Mouse (Mus musculus): ENCODE measurements at regions not wholly inside any gene's neighbourhood (a gene's known extent, or its start where the extent isn't known, plus 50 kb on each side); places are given as distances from the start of the nearest gene placed in this dataset.

DNA sequence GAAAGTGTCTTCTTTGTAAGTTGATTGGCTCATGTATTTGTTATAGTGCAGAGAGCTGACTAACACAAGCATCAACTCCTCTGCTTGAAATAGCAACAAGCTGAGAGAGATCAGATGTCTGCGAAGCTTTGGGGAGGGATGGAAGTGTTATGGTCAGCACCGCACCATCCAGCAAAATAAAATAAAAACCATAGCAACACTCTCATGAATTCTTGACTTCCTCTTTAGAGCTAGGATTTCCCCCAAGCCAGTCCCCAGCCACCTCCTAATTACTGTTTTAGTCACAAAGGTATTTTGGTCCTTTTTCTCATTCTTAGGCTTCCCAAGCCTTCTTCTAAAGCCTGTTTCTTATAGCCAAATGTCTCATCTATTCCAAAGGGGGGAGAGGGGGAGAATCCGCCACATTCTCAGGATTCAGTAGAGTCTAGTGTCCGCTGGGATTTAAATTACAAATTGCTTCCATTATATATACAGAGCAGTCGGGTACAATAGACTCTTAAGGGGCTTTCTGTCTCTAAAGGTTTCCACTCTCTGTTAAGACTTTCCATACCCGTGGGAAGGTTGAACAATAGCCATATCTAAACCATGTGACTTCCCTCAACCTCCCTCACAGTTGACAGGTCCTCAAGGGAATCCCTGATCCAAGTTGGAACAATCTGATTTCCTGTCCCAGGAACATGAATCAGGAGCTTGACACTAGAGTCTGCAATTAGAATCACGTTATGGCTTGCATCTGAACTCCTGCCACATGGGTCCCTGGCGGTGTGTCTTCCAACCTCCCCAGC is 386.7 kb downstream of the Rapgef2 start:
- Histone ChIP-seq H3K4me3 (ENCODE audit: low read depth, low read length) (no peak overlapping the region), H3K27ac (replicated peaks; ENCODE audit: low read depth, low read length) (no peak overlapping the region), H3K9ac (ENCODE audit: low read length) (no peak overlapping the region), H3K36me3 (ENCODE audit: control insufficient read depth, insufficient read depth, low read length) (no peaks in the 10 kb centered on the region), H3K4me1 (ENCODE audit: control insufficient read depth, insufficient read depth, low read length) (no peaks in the 10 kb centered on the region), H3K27me3 (ENCODE audit: control insufficient read depth, insufficient read depth, low read length) (no peaks in the 10 kb centered on the region), H3K9me3 (ENCODE audit: control insufficient read depth, low read length) (no peaks in the 10 kb centered on the region), H3K4me2 (ENCODE audit: low read depth, severe bottlenecking) (no peak overlapping the region)
- 84% methylated on average over 8 of the region's 8 CpGs for WGBS
- ATAC-seq (ENCODE audit: insufficient number of reproducible peaks, low FRiP score, low TSS enrichment, low read depth): no peak
- DNase-seq (ENCODE audit: low spot score): no peak

DNA sequence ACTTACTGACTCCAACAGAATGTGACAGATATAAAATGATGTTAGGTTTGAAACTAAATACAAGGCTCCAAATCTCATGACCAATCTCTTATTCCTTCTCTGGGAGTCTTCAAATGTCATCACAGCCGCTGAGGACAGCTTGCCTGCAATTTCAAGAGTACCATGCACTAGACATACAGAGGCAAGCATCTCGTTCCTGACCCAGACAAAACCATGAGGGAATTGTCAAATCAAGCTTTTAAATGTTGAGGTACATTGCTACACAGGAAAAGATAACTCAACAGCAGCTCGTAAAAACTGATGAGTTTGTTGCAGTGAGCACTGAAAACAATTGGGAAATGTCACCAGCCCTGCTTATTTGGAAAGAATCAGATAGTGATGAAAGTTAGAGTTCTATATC is 397.0 kb downstream of the Rapgef2 start:
- ATAC-seq (ENCODE audit: insufficient number of reproducible peaks, low FRiP score, low TSS enrichment, low read depth) (no peak), DNase-seq (ENCODE audit: low spot score) (no peak)
- Histone ChIP-seq H3K36me3 (ENCODE audit: control insufficient read depth, insufficient read depth, low read length) (no peaks in the 10 kb centered on the region), H3K4me3 (ENCODE audit: low read depth, low read length) (no peak overlapping the region), H3K9ac (ENCODE audit: low read length) (no peak overlapping the region), H3K9me3 (ENCODE audit: control insufficient read depth, low read length) (no peaks in the 10 kb centered on the region), H3K27me3 (ENCODE audit: control insufficient read depth, insufficient read depth, low read length) (no peaks in the 10 kb centered on the region), H3K27ac (replicated peaks; ENCODE audit: low read depth, low read length) (no peak overlapping the region), H3K4me1 (ENCODE audit: control insufficient read depth, insufficient read depth, low read length) (no peaks in the 10 kb centered on the region), H3K4me2 (ENCODE audit: low read depth, severe bottlenecking) (no peak overlapping the region)
- 68% methylated on average over 3 of the region's 3 CpGs for WGBS

DNA sequence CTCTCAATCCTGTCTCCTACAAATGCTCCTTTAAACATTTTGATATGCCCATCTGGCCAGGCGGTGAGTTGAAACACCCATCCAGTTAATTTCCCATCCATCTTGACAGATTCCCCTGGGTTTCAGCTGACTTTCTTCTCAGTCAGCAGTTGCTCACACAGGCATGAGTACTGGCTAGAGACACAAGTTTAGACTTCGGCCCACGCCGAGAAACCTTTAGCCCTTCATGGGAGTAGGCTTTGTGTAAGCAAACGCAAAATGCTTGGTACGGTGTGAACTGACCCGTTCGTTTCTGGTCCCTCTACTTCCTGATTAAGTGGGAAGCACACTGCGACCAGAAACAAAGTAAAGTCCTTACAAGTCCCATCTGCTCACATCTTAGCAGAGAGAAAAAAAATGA is 401.6 kb downstream of the Rapgef2 start:
- 85% methylated on average over 9 of the region's 9 CpGs for WGBS
- H3K4me3 ChIP-seq (ENCODE audit: low read depth, low read length): no peak overlapping the region
- ATAC-seq (ENCODE audit: insufficient number of reproducible peaks, low FRiP score, low TSS enrichment, low read depth) (no peak), DNase-seq (ENCODE audit: low spot score) (no peak)
- H3K4me2 ChIP-seq (ENCODE audit: low read depth, severe bottlenecking): no peak overlapping the region
- H3K27ac ChIP-seq (replicated peaks; ENCODE audit: low read depth, low read length): no peak overlapping the region
- no peaks in the 10 kb centered on the region for H3K9me3 ChIP-seq (ENCODE audit: control insufficient read depth, low read length)
- H3K36me3 ChIP-seq (ENCODE audit: control insufficient read depth, insufficient read depth, low read length): no peaks in the 10 kb centered on the region
- no peak overlapping the region for H3K9ac ChIP-seq (ENCODE audit: low read length)
- no peaks in the 10 kb centered on the region for H3K4me1 ChIP-seq (ENCODE audit: control insufficient read depth, insufficient read depth, low read length)
- H3K27me3 ChIP-seq (ENCODE audit: control insufficient read depth, insufficient read depth, low read length): no peaks in the 10 kb centered on the region

DNA sequence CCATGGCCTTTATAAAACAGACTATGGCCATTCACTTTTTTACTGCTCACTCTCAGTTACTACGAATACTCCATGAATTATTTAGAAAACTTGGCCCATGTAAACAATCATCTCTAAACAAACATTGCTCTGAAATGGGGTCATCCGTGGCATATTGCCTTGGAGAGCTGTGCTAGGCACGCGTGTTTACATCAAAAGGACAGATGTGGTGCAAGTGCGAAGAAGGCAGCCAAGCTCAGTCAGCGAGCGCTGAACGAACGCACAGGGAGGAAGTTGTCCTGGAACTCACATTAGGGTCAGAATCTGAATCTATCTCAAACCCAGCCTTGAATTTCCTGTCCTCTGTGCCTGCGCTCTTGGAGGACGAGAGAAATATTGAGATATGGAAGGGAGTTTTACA is 402.3 kb downstream of the Rapgef2 start:
- 85% methylated on average over 11 of the region's 11 CpGs for WGBS
- ATAC-seq (ENCODE audit: insufficient number of reproducible peaks, low FRiP score, low TSS enrichment, low read depth) (no peak), DNase-seq (ENCODE audit: low spot score) (no peak)
- no peak overlapping the region for H3K9ac ChIP-seq (ENCODE audit: low read length)
- H3K4me2 ChIP-seq (ENCODE audit: low read depth, severe bottlenecking): no peak overlapping the region
- H3K4me3 ChIP-seq (ENCODE audit: low read depth, low read length): no peak overlapping the region
- no peaks in the 10 kb centered on the region for H3K9me3 ChIP-seq (ENCODE audit: control insufficient read depth, low read length)
- H3K27me3 ChIP-seq (ENCODE audit: control insufficient read depth, insufficient read depth, low read length): no peaks in the 10 kb centered on the region
- H3K27ac ChIP-seq (replicated peaks; ENCODE audit: low read depth, low read length): no peak overlapping the region
- no peaks in the 10 kb centered on the region for H3K4me1 ChIP-seq (ENCODE audit: control insufficient read depth, insufficient read depth, low read length)
- H3K36me3 ChIP-seq (ENCODE audit: control insufficient read depth, insufficient read depth, low read length): no peaks in the 10 kb centered on the region

DNA sequence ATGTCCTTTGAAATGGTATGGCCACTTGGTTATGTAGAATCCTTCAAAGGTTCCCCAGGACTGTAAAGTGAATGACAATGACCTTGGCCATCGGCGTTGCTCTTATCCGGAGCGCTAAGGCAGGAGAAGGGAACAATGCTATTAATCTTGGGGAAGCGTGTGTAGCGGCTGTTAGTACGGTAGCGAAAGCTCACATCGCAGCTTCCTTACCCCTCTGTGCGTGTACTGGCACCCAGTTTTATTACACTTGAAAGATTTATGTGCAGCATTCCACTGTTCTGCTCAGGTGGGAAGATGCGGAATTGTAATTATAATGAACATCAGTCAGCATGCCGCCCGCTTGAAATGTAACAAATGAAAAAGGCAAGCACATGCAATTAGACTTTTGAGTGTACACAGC is 406.2 kb downstream of the Rapgef2 start:
- H3K9ac ChIP-seq (ENCODE audit: low read length): no peak overlapping the region
- H3K27me3 ChIP-seq (ENCODE audit: control insufficient read depth, insufficient read depth, low read length): no peaks in the 10 kb centered on the region
- no peak overlapping the region for H3K4me2 ChIP-seq (ENCODE audit: low read depth, severe bottlenecking)
- no peak overlapping the region for H3K4me3 ChIP-seq (ENCODE audit: low read depth, low read length)
- no peak for ATAC-seq (ENCODE audit: insufficient number of reproducible peaks, low FRiP score, low TSS enrichment, low read depth)
- H3K36me3 ChIP-seq (ENCODE audit: control insufficient read depth, insufficient read depth, low read length): no peaks in the 10 kb centered on the region
- H3K27ac ChIP-seq (replicated peaks; ENCODE audit: low read depth, low read length): no peak overlapping the region
- H3K4me1 ChIP-seq (ENCODE audit: control insufficient read depth, insufficient read depth, low read length): no peaks in the 10 kb centered on the region
- DNase-seq (ENCODE audit: low spot score): no peak
- 88% methylated on average over 13 of the region's 13 CpGs for WGBS
- no peaks in the 10 kb centered on the region for H3K9me3 ChIP-seq (ENCODE audit: control insufficient read depth, low read length)

DNA sequence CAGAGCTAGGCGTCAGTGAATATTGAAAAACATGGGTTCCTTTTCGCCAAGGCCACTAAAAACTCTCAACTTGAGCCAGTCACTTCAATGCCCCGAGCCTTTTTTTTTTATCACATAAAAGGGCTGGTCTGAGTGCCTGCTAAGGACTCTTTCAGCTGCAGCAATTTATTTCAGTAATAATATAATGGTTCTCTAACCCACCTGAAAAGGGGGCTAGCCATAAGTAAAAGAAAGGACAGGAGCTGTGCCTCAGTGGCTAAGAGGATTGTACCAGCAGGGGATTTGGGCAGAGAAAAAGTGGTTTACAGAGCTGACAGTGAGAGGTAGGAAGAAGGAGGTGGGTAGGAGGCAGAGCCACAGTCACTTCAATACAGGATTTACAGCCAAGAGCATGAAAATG is 409.0 kb downstream of the Rapgef2 start:
- 81% methylated on average over 3 of the region's 3 CpGs for WGBS
- ATAC-seq (ENCODE audit: insufficient number of reproducible peaks, low FRiP score, low TSS enrichment, low read depth): no peak
- no peak for DNase-seq (ENCODE audit: low spot score)
- no peak overlapping the region for H3K9ac ChIP-seq (ENCODE audit: low read length)
- no peak overlapping the region for H3K4me2 ChIP-seq (ENCODE audit: low read depth, severe bottlenecking)
- H3K27me3 ChIP-seq (ENCODE audit: control insufficient read depth, insufficient read depth, low read length): no peaks in the 10 kb centered on the region
- no peaks in the 10 kb centered on the region for H3K9me3 ChIP-seq (ENCODE audit: control insufficient read depth, low read length)
- no peak overlapping the region for H3K27ac ChIP-seq (replicated peaks; ENCODE audit: low read depth, low read length)
- H3K36me3 ChIP-seq (ENCODE audit: control insufficient read depth, insufficient read depth, low read length): no peaks in the 10 kb centered on the region
- H3K4me3 ChIP-seq (ENCODE audit: low read depth, low read length): no peak overlapping the region
- H3K4me1 ChIP-seq (ENCODE audit: control insufficient read depth, insufficient read depth, low read length): no peaks in the 10 kb centered on the region

DNA sequence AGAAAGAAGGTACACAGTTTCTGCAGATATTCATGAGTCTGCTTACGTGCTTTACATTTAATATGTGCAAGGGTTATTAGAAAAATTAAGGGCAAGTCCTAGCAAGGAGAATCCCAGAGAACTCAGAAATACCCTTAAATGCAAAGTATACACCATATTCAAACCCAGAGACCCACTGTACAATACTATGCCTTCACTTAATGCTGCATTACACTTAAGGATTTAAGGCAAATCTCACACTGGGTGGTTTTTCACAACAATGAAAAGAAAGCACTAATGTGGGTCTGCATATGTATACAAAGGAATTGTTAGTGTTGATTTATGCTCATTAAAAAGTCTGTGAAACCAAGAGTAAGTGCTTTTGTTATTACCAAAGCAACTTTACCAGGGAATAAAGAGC is 419.4 kb downstream of the Rapgef2 start:
- Histone ChIP-seq H3K9me3 (ENCODE audit: control insufficient read depth, low read length) (no peaks in the 10 kb centered on the region), H3K4me3 (ENCODE audit: low read depth, low read length) (no peak overlapping the region), H3K27ac (replicated peaks; ENCODE audit: low read depth, low read length) (no peak overlapping the region), H3K27me3 (ENCODE audit: control insufficient read depth, insufficient read depth, low read length) (no peaks in the 10 kb centered on the region), H3K4me1 (ENCODE audit: control insufficient read depth, insufficient read depth, low read length) (no peaks in the 10 kb centered on the region), H3K9ac (ENCODE audit: low read length) (no peak overlapping the region), H3K36me3 (ENCODE audit: control insufficient read depth, insufficient read depth, low read length) (no peaks in the 10 kb centered on the region), H3K4me2 (ENCODE audit: low read depth, severe bottlenecking) (no peak overlapping the region)
- DNase-seq (ENCODE audit: low spot score) (no peak), ATAC-seq (ENCODE audit: insufficient number of reproducible peaks, low FRiP score, low TSS enrichment, low read depth) (no peak)
- 93% methylated on average over 1 of the region's 1 CpGs for WGBS

DNA sequence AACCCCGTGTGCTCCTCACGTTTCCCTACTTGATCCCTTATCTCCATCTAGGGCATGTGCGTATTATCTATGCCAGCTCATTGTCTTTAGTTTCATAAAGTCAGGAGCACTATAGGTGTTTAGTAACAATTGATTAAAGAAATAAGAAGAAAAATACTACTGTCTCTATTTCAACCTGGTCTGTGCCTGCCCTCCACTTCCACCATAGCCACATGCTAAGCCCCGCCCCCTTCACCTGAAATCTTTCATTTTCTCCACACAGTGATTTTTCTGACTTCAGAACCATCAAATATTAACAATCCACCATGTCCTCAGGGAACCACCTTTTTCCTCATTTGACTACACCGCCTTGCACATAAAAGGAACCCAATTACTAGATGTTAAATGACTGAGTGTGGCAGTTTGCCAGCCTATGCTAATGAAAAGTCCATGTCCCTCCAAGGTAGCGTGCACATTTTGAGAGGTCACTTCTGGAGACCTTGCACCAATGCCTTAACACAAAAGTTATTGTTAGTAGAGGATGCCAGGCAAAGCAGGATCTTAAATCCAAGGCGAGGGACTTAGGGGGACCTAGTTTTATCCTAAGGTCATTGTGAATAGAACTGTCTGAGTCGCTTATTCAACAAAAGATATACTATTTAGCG is 420.1 kb downstream of the Rapgef2 start:
- Histone ChIP-seq H3K9me3 (ENCODE audit: control insufficient read depth, low read length) (no peaks in the 10 kb centered on the region), H3K27ac (replicated peaks; ENCODE audit: low read depth, low read length) (no peak overlapping the region), H3K27me3 (ENCODE audit: control insufficient read depth, insufficient read depth, low read length) (no peaks in the 10 kb centered on the region), H3K36me3 (ENCODE audit: control insufficient read depth, insufficient read depth, low read length) (no peaks in the 10 kb centered on the region), H3K4me2 (ENCODE audit: low read depth, severe bottlenecking) (no peak overlapping the region), H3K4me3 (ENCODE audit: low read depth, low read length) (no peak overlapping the region), H3K9ac (ENCODE audit: low read length) (no peak overlapping the region), H3K4me1 (ENCODE audit: control insufficient read depth, insufficient read depth, low read length) (no peaks in the 10 kb centered on the region)
- WGBS: 82% methylated on average over 9 of the region's 9 CpGs
- ATAC-seq (ENCODE audit: insufficient number of reproducible peaks, low FRiP score, low TSS enrichment, low read depth): no peak
- DNase-seq (ENCODE audit: low spot score): no peak
